Mouse (Mus musculus): Measurements from ENCODE around the gene Commd8.
"Not testable (repeated sequence)": the region's sequence is repeated elsewhere in the genome, so short reads cannot be mapped to it uniquely, and the experiment has no call there.

Gene Commd8

DNA sequence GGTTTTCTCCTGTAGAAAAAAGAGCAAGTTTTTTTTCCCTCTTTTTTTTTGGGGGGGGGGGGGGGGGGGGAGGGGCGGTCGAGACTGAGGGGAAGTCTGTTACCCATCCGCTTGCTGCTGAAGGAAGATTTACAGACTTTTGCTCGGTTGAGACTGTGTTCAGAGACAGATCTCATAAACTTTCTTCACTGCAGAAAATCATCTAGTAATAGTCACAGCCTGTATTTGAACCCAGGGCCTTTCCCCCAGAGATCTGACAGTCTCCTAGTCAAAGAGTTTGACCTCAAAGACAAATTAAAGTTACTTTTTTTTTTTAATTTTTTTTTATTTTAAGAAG is 264 bp upstream of the Commd8 start:
- no peak for DNase-seq (ENCODE audit: low spot score in 2 of 2)

- DNase-seq (ENCODE audit: low spot score in 2 of 2), result no peak
Observed at GRCm38 (mm10) chr5:72164386-72164785, 3.6 kb downstream of the Commd8 start.

DNA sequence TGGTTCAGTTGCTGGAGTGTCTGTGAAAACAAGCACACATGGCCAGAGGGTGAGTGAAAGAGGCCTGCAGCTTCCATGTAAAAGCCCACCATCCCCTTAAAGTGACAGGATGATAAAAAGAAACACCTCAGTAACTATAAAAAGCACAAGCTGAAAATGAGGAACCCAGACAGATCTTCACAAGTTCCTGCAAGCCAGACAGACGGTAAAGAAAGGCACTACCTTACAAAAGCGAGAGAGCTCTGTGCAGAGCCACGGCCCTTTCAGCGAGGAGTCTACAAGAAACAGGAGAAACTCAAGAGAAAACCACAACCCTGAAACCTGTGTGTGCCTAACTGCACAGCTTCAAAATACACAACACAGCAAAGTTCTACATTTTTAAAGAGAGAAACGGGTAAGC is 5.1 kb downstream of the Commd8 start:
- no peak for DNase-seq (ENCODE audit: low spot score in 2 of 2)

- DNase-seq (ENCODE audit: low spot score in 2 of 2), result no peak
Observed at GRCm38 (mm10) chr5:72160781-72161485, 7.1 kb downstream of the Commd8 start.

DNA sequence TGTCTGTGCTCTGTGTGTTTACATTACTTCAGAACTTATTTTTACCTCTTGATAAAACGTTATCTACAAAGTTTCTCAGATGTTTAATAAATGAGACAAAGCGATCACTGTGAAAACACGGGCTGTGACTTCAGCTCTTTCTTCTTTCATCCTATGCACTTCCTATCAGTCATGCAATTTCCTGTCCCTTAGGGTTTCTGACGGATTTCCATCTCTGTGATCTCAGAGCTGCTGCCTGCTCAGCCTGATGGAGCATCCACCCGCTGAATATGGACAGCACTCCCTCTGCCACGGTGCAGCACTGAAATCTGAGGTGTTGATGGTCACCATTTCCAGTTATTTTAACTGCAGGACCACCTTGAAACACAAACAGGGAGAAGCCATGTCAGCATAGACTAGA is 8.5 kb downstream of the Commd8 start:
- DNase-seq (ENCODE audit: low spot score in 2 of 2), result no peak

- no peak for DNase-seq (ENCODE audit: low spot score in 2 of 2)
Observed at GRCm38 (mm10) chr5:72158667-72159066, 9.3 kb downstream of the Commd8 start.

- no peak for DNase-seq (ENCODE audit: low spot score in 2 of 2)
Observed at GRCm38 (mm10) chr5:72156598-72156997, 11.4 kb downstream of the Commd8 start.

GRCm38 (mm10) chr5:72155686-72156085 is 12.3 kb downstream of the Commd8 start:
- DNase-seq (ENCODE audit: low spot score in 2 of 2), result not testable (repeated sequence)

GRCm38 (mm10) chr5:72150870-72151269 is 17.1 kb downstream of the Commd8 start:
- DNase-seq (ENCODE audit: low spot score in 2 of 2), result no peak

- no peak for DNase-seq (ENCODE audit: low spot score in 2 of 2)
Observed at GRCm38 (mm10) chr5:72148679-72149078, 19.3 kb downstream of the Commd8 start.

DNA sequence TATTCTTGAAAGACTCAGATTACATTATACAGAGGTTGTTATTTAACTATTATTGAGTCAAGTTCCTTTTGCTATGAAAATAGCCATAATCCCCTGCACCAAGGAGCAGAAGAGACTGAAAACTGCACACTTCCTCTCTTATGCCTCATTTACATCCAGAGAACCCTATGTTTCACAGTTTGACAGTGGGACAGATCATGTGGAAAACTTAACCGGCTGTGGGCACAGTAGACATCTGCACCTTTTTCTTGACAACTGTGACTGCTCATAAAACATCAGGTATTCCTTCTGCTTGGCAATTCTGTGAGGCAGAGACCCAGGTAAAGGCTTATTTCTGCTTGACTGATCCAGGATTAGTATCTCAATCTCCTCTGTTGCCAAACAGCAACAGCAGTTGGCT is 28.4 kb downstream of the Commd8 start:
- no peak for DNase-seq (ENCODE audit: low spot score in 2 of 2)

DNA sequence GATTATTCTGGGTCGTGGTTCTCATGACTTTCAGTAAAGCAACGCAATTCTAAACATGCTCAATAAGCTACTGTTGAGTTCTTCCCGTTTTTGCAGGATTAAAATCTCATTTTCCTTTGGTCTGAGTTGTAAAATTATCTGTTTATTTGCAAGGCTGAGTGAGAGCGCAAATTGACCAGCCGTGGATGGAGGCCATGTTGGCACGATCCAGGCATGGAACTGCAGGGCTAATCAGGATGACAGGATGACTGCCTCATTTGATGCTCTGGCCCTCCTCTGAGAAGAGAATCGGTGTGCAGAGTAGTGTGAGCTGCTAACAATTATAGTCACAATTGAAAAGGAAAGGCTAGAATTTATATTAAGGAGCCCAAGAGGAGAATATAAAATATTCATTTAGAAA is 29.7 kb downstream of the Commd8 start:
- DNase-seq (ENCODE audit: low spot score in 2 of 2), result no peak

DNA sequence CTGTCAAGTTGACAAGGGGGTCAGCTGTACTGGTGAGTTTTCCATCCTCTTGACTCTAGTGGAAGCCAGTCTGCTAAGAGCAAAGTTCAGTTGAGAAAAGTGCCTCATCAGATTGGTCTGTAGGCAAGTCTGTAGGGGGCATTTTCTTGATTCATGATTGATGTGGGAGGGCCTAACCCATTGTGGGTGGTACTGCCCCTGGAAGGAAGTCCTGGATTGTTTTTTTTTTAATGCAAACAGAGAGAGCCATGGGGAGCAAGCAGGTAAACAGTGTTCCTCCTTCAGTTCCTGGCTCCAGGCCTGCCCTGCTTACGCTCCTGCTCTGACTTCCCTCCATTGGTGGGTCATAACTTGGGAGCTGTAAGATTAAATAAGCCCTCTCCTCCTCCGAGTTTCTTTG is 34.1 kb downstream of the Commd8 start:
- DNase-seq (ENCODE audit: low spot score in 2 of 2), result no peak

- DNase-seq (ENCODE audit: low spot score in 2 of 2), result no peak
Observed at GRCm38 (mm10) chr5:72126681-72127080, 41.3 kb downstream of the Commd8 start.

- no peak for DNase-seq (ENCODE audit: low spot score in 2 of 2)
Observed at GRCm38 (mm10) chr5:72122414-72123037, 45.5 kb downstream of the Commd8 start.

Data from left cerebral cortex, adult 9 months (tissue).